Mouse (Mus musculus): Measurements from ENCODE around the gene Kitl. TPM values are rescaled to one million over a fixed set of nuclear protein-coding genes. Genes with fewer than 3 reads are reported as not detected.

Gene Kitl
- polyA plus RNA-seq, 1 experiment from 2014 or later = 19.2 TPM

GRCm38 (mm10) chr10:100019246-100020195 is 4.1 kb downstream of the Kitl start:
- H3K4me1 ChIP-seq (replicated peaks; ENCODE audit: control insufficient read depth, insufficient read depth, low read length) = peaks cover 9% of the 10 kb centered on the region; the same call in 1 of the 2 replicates
- H3K9me3 ChIP-seq (ENCODE audit: control insufficient read depth, low read length) = no peaks in the 10 kb centered on the region
- H3K4me3 ChIP-seq (ENCODE audit: low read depth, low read length) = no peak overlapping the region
- DNase-seq (ENCODE audit: low spot score) = no peak
- H3K27ac ChIP-seq (ENCODE audit: low read depth, low read length) = no peak overlapping the region
- H3K27me3 ChIP-seq (ENCODE audit: control insufficient read depth, insufficient read depth, low read length) = peaks cover 6% of the 10 kb centered on the region
- no peak overlapping the region for H3K4me2 ChIP-seq (ENCODE audit: low read depth, low read length, severe bottlenecking)
- H3K36me3 ChIP-seq (ENCODE audit: control insufficient read depth, insufficient read depth, low read length) = no peaks in the 10 kb centered on the region
- ATAC-seq (replicated peaks; ENCODE audit: low FRiP score) = no peak
- no peak overlapping the region for H3K9ac ChIP-seq (ENCODE audit: low read length)
- WGBS = 78% methylated on average over 17 of the region's 17 CpGs

GRCm38 (mm10) chr10:100022090-100022834 is 6.8 kb downstream of the Kitl start:
- Histone ChIP-seq H3K27ac (ENCODE audit: low read depth, low read length) (peak overlapping the region; percentile 4; the same call in 1 of the 2 replicates), H3K4me1 (replicated peaks; ENCODE audit: control insufficient read depth, insufficient read depth, low read length) (peaks cover 9% of the 10 kb centered on the region; the same call in 1 of the 2 replicates), H3K36me3 (ENCODE audit: control insufficient read depth, insufficient read depth, low read length) (no peaks in the 10 kb centered on the region), H3K9me3 (ENCODE audit: control insufficient read depth, low read length) (no peaks in the 10 kb centered on the region; the same call in 1 of the 2 replicates), H3K4me2 (ENCODE audit: low read depth, low read length, severe bottlenecking) (no peak overlapping the region), H3K4me3 (ENCODE audit: low read depth, low read length) (no peak overlapping the region), H3K9ac (ENCODE audit: low read length) (no peak overlapping the region), H3K27me3 (ENCODE audit: control insufficient read depth, insufficient read depth, low read length) (peaks cover 3% of the 10 kb centered on the region)
- DNase-seq (ENCODE audit: low spot score) (no peak), ATAC-seq (replicated peaks; ENCODE audit: low FRiP score) (peak; percentile 63)
- 26% methylated on average over 11 of the region's 11 CpGs for WGBS

- Histone ChIP-seq H3K4me2 (ENCODE audit: low read depth, low read length, severe bottlenecking) (no peak overlapping the region), H3K27ac (ENCODE audit: low read depth, low read length) (no peak overlapping the region; the same call in 1 of the 2 replicates), H3K4me1 (replicated peaks; ENCODE audit: control insufficient read depth, insufficient read depth, low read length) (peaks cover 8% of the 10 kb centered on the region; the same call in 1 of the 2 replicates), H3K36me3 (ENCODE audit: control insufficient read depth, insufficient read depth, low read length) (no peaks in the 10 kb centered on the region), H3K4me3 (ENCODE audit: low read depth, low read length) (no peak overlapping the region), H3K9ac (ENCODE audit: low read length) (no peak overlapping the region), H3K27me3 (ENCODE audit: control insufficient read depth, insufficient read depth, low read length) (peaks cover 2% of the 10 kb centered on the region; the same call in 1 of the 2 replicates), H3K9me3 (ENCODE audit: control insufficient read depth, low read length) (no peaks in the 10 kb centered on the region; the same call in 1 of the 2 replicates)
- WGBS = 45% methylated on average over 1 of the region's 1 CpGs
- ATAC-seq (replicated peaks; ENCODE audit: low FRiP score) = peak; percentile 11; the same call in 1 of the 2 replicates
- no peak for DNase-seq (ENCODE audit: low spot score)
These were observed 7.3 kb downstream of the Kitl start for GRCm38 (mm10) chr10:100022835-100023093.

GRCm38 (mm10) chr10:100025665-100026064 is 10.2 kb downstream of the Kitl start:
- Histone ChIP-seq H3K4me1 (replicated peaks; ENCODE audit: control insufficient read depth, insufficient read depth, low read length) (peaks cover 6% of the 10 kb centered on the region; the same call in 1 of the 2 replicates), H3K27me3 (ENCODE audit: control insufficient read depth, insufficient read depth, low read length) (no peaks in the 10 kb centered on the region), H3K9ac (ENCODE audit: low read length) (no peak overlapping the region), H3K9me3 (ENCODE audit: control insufficient read depth, low read length) (no peaks in the 10 kb centered on the region; the same call in 1 of the 2 replicates), H3K27ac (ENCODE audit: low read depth, low read length) (no peak overlapping the region), H3K36me3 (ENCODE audit: control insufficient read depth, insufficient read depth, low read length) (no peaks in the 10 kb centered on the region), H3K4me3 (ENCODE audit: low read depth, low read length) (no peak overlapping the region), H3K4me2 (ENCODE audit: low read depth, low read length, severe bottlenecking) (no peak overlapping the region)
- no peak for ATAC-seq (replicated peaks; ENCODE audit: low FRiP score)
- 77% methylated on average over 8 of the region's 8 CpGs for WGBS
- no peak for DNase-seq (ENCODE audit: low spot score)

GRCm38 (mm10) chr10:100026778-100027177 is 11.3 kb downstream of the Kitl start:
- ATAC-seq (replicated peaks; ENCODE audit: low FRiP score) = no peak

GRCm38 (mm10) chr10:100030385-100030784 is 15.0 kb downstream of the Kitl start:
- Histone ChIP-seq H3K27ac (ENCODE audit: low read depth, low read length) (no peak overlapping the region), H3K4me2 (ENCODE audit: low read depth, low read length, severe bottlenecking) (no peak overlapping the region), H3K27me3 (ENCODE audit: control insufficient read depth, insufficient read depth, low read length) (no peaks in the 10 kb centered on the region), H3K36me3 (ENCODE audit: control insufficient read depth, insufficient read depth, low read length) (no peaks in the 10 kb centered on the region), H3K4me3 (ENCODE audit: low read depth, low read length) (no peak overlapping the region), H3K9me3 (ENCODE audit: control insufficient read depth, low read length) (no peaks in the 10 kb centered on the region; the same call in 1 of the 2 replicates), H3K4me1 (replicated peaks; ENCODE audit: control insufficient read depth, insufficient read depth, low read length) (no peaks in the 10 kb centered on the region; the same call in 1 of the 2 replicates), H3K9ac (ENCODE audit: low read length) (no peak overlapping the region)
- ATAC-seq (replicated peaks; ENCODE audit: low FRiP score) = no peak
- no peak for DNase-seq (ENCODE audit: low spot score)
- 85% methylated on average over 5 of the region's 5 CpGs for WGBS

More at GRCm38 (mm10) chr10:100026778-100027177, 11.3 kb downstream of the Kitl start:
- WGBS = 63% methylated on average over 1 of the region's 1 CpGs
- Histone ChIP-seq H3K4me2 (ENCODE audit: low read depth, low read length, severe bottlenecking) (no peak overlapping the region), H3K9me3 (ENCODE audit: control insufficient read depth, low read length) (no peaks in the 10 kb centered on the region; the same call in 1 of the 2 replicates), H3K27me3 (ENCODE audit: control insufficient read depth, insufficient read depth, low read length) (no peaks in the 10 kb centered on the region), H3K36me3 (ENCODE audit: control insufficient read depth, insufficient read depth, low read length) (no peaks in the 10 kb centered on the region), H3K4me1 (replicated peaks; ENCODE audit: control insufficient read depth, insufficient read depth, low read length) (peaks cover 4% of the 10 kb centered on the region; the same call in 1 of the 2 replicates), H3K4me3 (ENCODE audit: low read depth, low read length) (no peak overlapping the region), H3K9ac (ENCODE audit: low read length) (no peak overlapping the region), H3K27ac (ENCODE audit: low read depth, low read length) (no peak overlapping the region)
- DNase-seq (ENCODE audit: low spot score) = no peak

GRCm38 (mm10) chr10:100030980-100031516 is 15.6 kb downstream of the Kitl start:
- Histone ChIP-seq H3K36me3 (ENCODE audit: control insufficient read depth, insufficient read depth, low read length) (no peaks in the 10 kb centered on the region), H3K4me1 (replicated peaks; ENCODE audit: control insufficient read depth, insufficient read depth, low read length) (no peaks in the 10 kb centered on the region; the same call in 1 of the 2 replicates), H3K4me3 (ENCODE audit: low read depth, low read length) (no peak overlapping the region), H3K27ac (ENCODE audit: low read depth, low read length) (no peak overlapping the region), H3K27me3 (ENCODE audit: control insufficient read depth, insufficient read depth, low read length) (no peaks in the 10 kb centered on the region), H3K9ac (ENCODE audit: low read length) (no peak overlapping the region), H3K9me3 (ENCODE audit: control insufficient read depth, low read length) (no peaks in the 10 kb centered on the region; the same call in 1 of the 2 replicates), H3K4me2 (ENCODE audit: low read depth, low read length, severe bottlenecking) (no peak overlapping the region)
- 77% methylated on average over 12 of the region's 12 CpGs for WGBS
- DNase-seq (ENCODE audit: low spot score) (no peak), ATAC-seq (replicated peaks; ENCODE audit: low FRiP score) (0 out of 2 replicates have a peak, but pooled peaks have one; percentile 31)

- Histone ChIP-seq H3K4me1 (replicated peaks; ENCODE audit: control insufficient read depth, insufficient read depth, low read length) (no peaks in the 10 kb centered on the region; the same call in 1 of the 2 replicates), H3K36me3 (ENCODE audit: control insufficient read depth, insufficient read depth, low read length) (no peaks in the 10 kb centered on the region), H3K9ac (ENCODE audit: low read length) (no peak overlapping the region), H3K27ac (ENCODE audit: low read depth, low read length) (no peak overlapping the region), H3K27me3 (ENCODE audit: control insufficient read depth, insufficient read depth, low read length) (no peaks in the 10 kb centered on the region), H3K4me3 (ENCODE audit: low read depth, low read length) (no peak overlapping the region), H3K4me2 (ENCODE audit: low read depth, low read length, severe bottlenecking) (no peak overlapping the region), H3K9me3 (ENCODE audit: control insufficient read depth, low read length) (no peaks in the 10 kb centered on the region)
- 0 out of 2 replicates have a peak, but pooled peaks have one; percentile 16 for ATAC-seq (replicated peaks; ENCODE audit: low FRiP score)
- 14% methylated on average over 11 of the region's 11 CpGs for WGBS
- DNase-seq (ENCODE audit: low spot score) = no peak
These were observed 16.2 kb downstream of the Kitl start for GRCm38 (mm10) chr10:100031631-100032030.
